Mouse (Mus musculus) limb, embryonic 15.5 days (tissue): ENCODE results near the gene Fbxo17. TPM values are rescaled to one million over a fixed set of nuclear protein-coding genes. Genes with fewer than 3 reads are reported as not detected.

Experiments used
- ATAC-seq: fragments of 200-750 bp; cut with Nextera tagmentation; 2 replicates; pipeline ENCODE4 v1.8.0; 2017; ENCODE audit warnings: low read depth, moderate TSS enrichment; ENCODE audit not compliant: insufficient number of reproducible peaks, low FRiP score, low TSS enrichment
- H3K27ac ChIP-seq: fragments of 300-500 bp; sonication (generic); 2 replicates; pipeline ENCODE4 v1.5.1; 2015; ENCODE audit warnings: moderate library complexity, mild to moderate bottlenecking, inconsistent platforms
- H3K27me3 ChIP-seq: fragments of 300-500 bp; sonication (generic); 2 replicates; pipeline ENCODE4 v1.6.1; 2015; ENCODE audit warnings: inconsistent platforms
- H3K36me3 ChIP-seq: fragments of 300-500 bp; sonication (generic); 2 replicates; pipeline ENCODE4 v1.6.1; 2015; ENCODE audit warnings: inconsistent platforms
- H3K4me1 ChIP-seq: fragments of 300-500 bp; sonication (generic); 2 replicates; pipeline ENCODE4 v1.6.1; 2015; ENCODE audit warnings: inconsistent platforms
- H3K4me2 ChIP-seq: fragments of 300-500 bp; sonication (generic); 2 replicates; pipeline ENCODE4 v1.6.1; 2015; ENCODE audit warnings: mild to moderate bottlenecking, inconsistent platforms
- H3K4me3 ChIP-seq: fragments of 300-500 bp; sonication (generic); 2 replicates; pipeline ENCODE4 v1.5.1; 2015; ENCODE audit warnings: mild to moderate bottlenecking, inconsistent platforms
- H3K9ac ChIP-seq: fragments of 300-500 bp; sonication (generic); 2 replicates; pipeline ENCODE4 v1.6.1; 2015; ENCODE audit warnings: inconsistent platforms
- H3K9me3 ChIP-seq: fragments of 300-500 bp; sonication (generic); 2 replicates; pipeline ENCODE4 v1.6.1; 2016; ENCODE audit warnings: inconsistent platforms
- WGBS: fragments of 180-500 bp; shearing (Covaris S2); methylation state at CpG from one replicate; pipeline ENCODE4 v1.1.7; 2015; 5-methylcytosine and 5-hydroxymethylcytosine counted together
- polyA plus RNA-seq: library from polyadenylated mRNA; unstranded; fragments of >200 nt; fragmentation: Nextera tagmentation; extraction: Ambion mirVana; gene quantifications from 2 replicates; pipeline ENCODE4 v1.2.1, GENCODE M21; 2015

The Fbxo17 gene
- polyA plus RNA-seq, 1 experiment from 2014 or later, result 27.2 TPM

- H3K4me3 ChIP-seq, result no peak overlapping the region
- H3K27me3 ChIP-seq, result no peaks in the 10 kb centered on the region
- H3K36me3 ChIP-seq, result peaks cover 20% of the 10 kb centered on the region
- no peak overlapping the region for H3K4me2 ChIP-seq
- H3K9me3 ChIP-seq, result no peaks in the 10 kb centered on the region
- peaks cover 21% of the 10 kb centered on the region; the same call in 1 of the 2 replicates for H3K4me1 ChIP-seq
- H3K27ac ChIP-seq, result 0 out of 2 replicates have a peak overlapping the region, but pooled peaks have one; percentile 1
- ATAC-seq, result peak; percentile 61; the same call in 1 of the 2 replicates
- no peak overlapping the region for H3K9ac ChIP-seq
- WGBS, result 44% methylated on average over 3 of the region's 3 CpGs
These were observed 4.3 kb downstream of the Fbxo17 start for GRCm38 (mm10) chr7:28720753-28721537.

DNA sequence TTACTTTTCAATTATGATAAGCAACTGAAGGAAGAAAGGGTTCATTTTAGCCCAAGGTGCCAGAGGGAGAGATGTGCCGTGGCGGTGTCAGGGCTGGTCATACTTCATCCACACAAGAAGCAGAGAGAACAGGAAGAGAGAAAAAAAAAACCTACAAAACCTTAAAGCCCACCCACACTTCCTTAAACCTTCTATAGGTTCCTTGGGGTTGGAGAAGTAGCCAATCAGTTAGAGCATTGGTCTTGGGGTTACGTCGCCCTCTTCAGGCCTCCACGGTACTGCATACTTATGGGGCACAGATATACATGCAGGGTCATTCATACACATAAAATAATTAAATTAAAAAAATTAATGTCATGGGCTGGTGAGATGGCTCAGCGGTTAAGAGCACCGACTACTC lies 5.5 kb downstream of the Fbxo17 start:
- no peak overlapping the region for H3K9ac ChIP-seq
- H3K36me3 ChIP-seq, result peaks cover 20% of the 10 kb centered on the region
- no peak for ATAC-seq
- no peak overlapping the region for H3K4me2 ChIP-seq
- H3K9me3 ChIP-seq, result no peaks in the 10 kb centered on the region
- H3K4me1 ChIP-seq, result peaks cover 18% of the 10 kb centered on the region; the same call in 1 of the 2 replicates
- 93% methylated on average over 7 of the region's 7 CpGs for WGBS
- H3K4me3 ChIP-seq, result no peak overlapping the region
- H3K27ac ChIP-seq, result no peak overlapping the region
- no peaks in the 10 kb centered on the region for H3K27me3 ChIP-seq

- Histone ChIP-seq H3K4me1 (0 out of 2 replicates have a peak, but pooled peaks cover 5% of the 10 kb centered on the region), H3K36me3 (peaks cover 32% of the 10 kb centered on the region), H3K9ac (no peak overlapping the region), H3K4me3 (no peak overlapping the region), H3K9me3 (no peaks in the 10 kb centered on the region), H3K4me2 (no peak overlapping the region), H3K27ac (no peak overlapping the region), H3K27me3 (no peaks in the 10 kb centered on the region)
- ATAC-seq, result no peak
- 92% methylated on average over 2 of the region's 2 CpGs for WGBS
These were observed 8.0 kb downstream of the Fbxo17 start for GRCm38 (mm10) chr7:28724613-28725012.

DNA sequence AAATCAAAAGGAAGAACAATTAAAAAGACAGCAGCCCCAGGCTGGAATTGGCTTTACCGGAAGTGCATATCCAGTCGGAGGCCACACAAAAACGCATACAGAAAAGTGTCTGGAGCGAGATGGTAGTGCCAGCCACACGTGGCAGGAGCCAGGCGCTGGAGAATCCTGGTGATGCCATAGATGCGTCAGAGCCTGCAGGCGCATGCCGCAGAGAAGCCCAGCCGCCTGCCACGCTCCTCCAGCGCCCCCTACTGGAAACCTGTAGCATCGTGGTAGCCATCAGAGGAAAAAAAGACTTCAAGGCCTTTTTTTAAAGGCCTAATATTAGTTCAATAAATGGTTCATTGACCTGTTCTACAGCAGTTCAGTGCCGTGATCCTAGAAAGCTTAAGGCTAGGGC lies 10.0 kb downstream of the Fbxo17 start:
- Histone ChIP-seq H3K4me2 (no peak overlapping the region), H3K4me3 (no peak overlapping the region), H3K9ac (no peak overlapping the region), H3K9me3 (no peaks in the 10 kb centered on the region), H3K27me3 (no peaks in the 10 kb centered on the region), H3K27ac (no peak overlapping the region), H3K4me1 (no peaks in the 10 kb centered on the region), H3K36me3 (peaks cover 46% of the 10 kb centered on the region)
- 7% methylated on average over 14 of the region's 14 CpGs for WGBS
- ATAC-seq, result no peak

- H3K9me3 ChIP-seq, result no peaks in the 10 kb centered on the region
- no peak overlapping the region for H3K27ac ChIP-seq
- no peak overlapping the region for H3K4me2 ChIP-seq
- 51% methylated on average over 10 of the region's 10 CpGs for WGBS
- H3K4me1 ChIP-seq, result peaks cover 7% of the 10 kb centered on the region
- no peak overlapping the region for H3K4me3 ChIP-seq
- H3K36me3 ChIP-seq, result peaks cover 47% of the 10 kb centered on the region
- ATAC-seq, result no peak
- H3K27me3 ChIP-seq, result no peaks in the 10 kb centered on the region
- H3K9ac ChIP-seq, result no peak overlapping the region
These were observed 11.2 kb downstream of the Fbxo17 start for GRCm38 (mm10) chr7:28727649-28728340.

- ATAC-seq, result peak; percentile 69
- H3K27ac ChIP-seq, result no peak overlapping the region
These were observed 15.9 kb downstream of the Fbxo17 start for GRCm38 (mm10) chr7:28732341-28733142.

GRCm38 (mm10) chr7:28733211-28733610 lies 16.6 kb downstream of the Fbxo17 start:
- WGBS, result 23% methylated on average over 11 of the region's 11 CpGs
- peak overlapping the region; percentile 83 for H3K4me2 ChIP-seq
- H3K27ac ChIP-seq, result no peak overlapping the region
- no peaks in the 10 kb centered on the region for H3K9me3 ChIP-seq
- peak overlapping the region; percentile 43 for H3K4me3 ChIP-seq
- no peak overlapping the region for H3K9ac ChIP-seq
- peaks cover 61% of the 10 kb centered on the region for H3K36me3 ChIP-seq
- ATAC-seq, result no peak
- H3K4me1 ChIP-seq, result peaks cover 12% of the 10 kb centered on the region
- no peaks in the 10 kb centered on the region for H3K27me3 ChIP-seq

More at GRCm38 (mm10) chr7:28732341-28733142, 15.9 kb downstream of the Fbxo17 start:
- no peak overlapping the region; the same call in 1 of the 2 replicates for H3K9ac ChIP-seq
- peaks cover 12% of the 10 kb centered on the region for H3K4me1 ChIP-seq
- 4% methylated on average over 58 of the region's 58 CpGs for WGBS
- H3K4me3 ChIP-seq, result peak overlapping the region; percentile 43
- peaks cover 60% of the 10 kb centered on the region for H3K36me3 ChIP-seq
- H3K9me3 ChIP-seq, result no peaks in the 10 kb centered on the region
- H3K4me2 ChIP-seq, result peak overlapping the region; percentile 83
- H3K27me3 ChIP-seq, result no peaks in the 10 kb centered on the region

GRCm38 (mm10) chr7:28735701-28736100 lies 19.1 kb downstream of the Fbxo17 start:
- H3K4me3 ChIP-seq, result no peak overlapping the region
- no peak overlapping the region for H3K27ac ChIP-seq
- no peak overlapping the region for H3K4me2 ChIP-seq
- no peaks in the 10 kb centered on the region for H3K27me3 ChIP-seq
- ATAC-seq, result no peak
- H3K4me1 ChIP-seq, result peaks cover 16% of the 10 kb centered on the region
- 81% methylated on average over 6 of the region's 6 CpGs for WGBS
- no peaks in the 10 kb centered on the region for H3K9me3 ChIP-seq
- H3K9ac ChIP-seq, result no peak overlapping the region
- H3K36me3 ChIP-seq, result peaks cover 71% of the 10 kb centered on the region

- 94% methylated on average over 21 of the region's 21 CpGs for WGBS
- no peak for ATAC-seq
- Histone ChIP-seq H3K27me3 (no peaks in the 10 kb centered on the region), H3K9me3 (no peaks in the 10 kb centered on the region), H3K36me3 (peaks cover 62% of the 10 kb centered on the region), H3K4me3 (no peak overlapping the region), H3K27ac (no peak overlapping the region), H3K4me2 (no peak overlapping the region), H3K9ac (no peak overlapping the region), H3K4me1 (peaks cover 17% of the 10 kb centered on the region)
These were observed 23.2 kb downstream of the Fbxo17 start for GRCm38 (mm10) chr7:28739829-28740228.

- Histone ChIP-seq H3K4me1 (peaks cover 17% of the 10 kb centered on the region), H3K27ac (peak overlapping the region; percentile 78), H3K9me3 (no peaks in the 10 kb centered on the region), H3K4me3 (peak overlapping the region; percentile 79), H3K9ac (peak overlapping the region; percentile 69), H3K36me3 (peaks cover 59% of the 10 kb centered on the region), H3K4me2 (peak overlapping the region; percentile 77), H3K27me3 (no peaks in the 10 kb centered on the region)
- no peak for ATAC-seq
- WGBS, result 33% methylated on average over 9 of the region's 9 CpGs
These were observed 24.3 kb downstream of the Fbxo17 start for GRCm38 (mm10) chr7:28740949-28741348.

GRCm38 (mm10) chr7:28741368-28741708 lies 24.7 kb downstream of the Fbxo17 start:
- Histone ChIP-seq H3K27me3 (no peaks in the 10 kb centered on the region), H3K9me3 (no peaks in the 10 kb centered on the region), H3K4me1 (peaks cover 17% of the 10 kb centered on the region), H3K4me2 (peak overlapping the region; percentile 77), H3K9ac (peak overlapping the region; percentile 69), H3K27ac (peak overlapping the region; percentile 78), H3K4me3 (peak overlapping the region; percentile 79), H3K36me3 (peaks cover 59% of the 10 kb centered on the region)
- WGBS, result under 1% methylated on average over 13 of the region's 13 CpGs
- ATAC-seq, result 0 out of 2 replicates have a peak, but pooled peaks have one; percentile 2
